Mouse (Mus musculus): ENCODE measurements at regions not wholly inside any gene's neighbourhood (a gene's known extent, or its start where the extent isn't known, plus 50 kb on each side); places are given as distances from the start of the nearest gene placed in this dataset.

DNA sequence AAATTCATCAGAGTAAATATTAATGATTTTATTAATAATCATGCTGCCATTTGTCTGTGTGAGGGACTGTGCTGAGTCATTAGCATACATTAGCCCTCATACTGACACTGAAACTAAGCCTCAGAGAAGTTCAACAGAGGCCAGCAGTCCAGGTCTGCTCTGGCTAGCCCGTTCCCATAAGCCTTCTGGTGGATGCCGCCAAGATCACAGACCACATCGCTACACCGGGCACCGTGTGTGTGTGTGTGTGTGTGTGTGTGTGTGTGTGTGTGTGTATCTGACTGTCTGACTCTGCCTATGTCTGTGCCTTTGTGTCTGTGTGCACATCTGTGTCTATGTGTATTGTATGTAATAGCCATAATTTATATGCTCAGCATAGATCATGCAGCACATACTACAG, 106.0 kb downstream of the Rpl14 start:
- no peak for DNase-seq

DNA sequence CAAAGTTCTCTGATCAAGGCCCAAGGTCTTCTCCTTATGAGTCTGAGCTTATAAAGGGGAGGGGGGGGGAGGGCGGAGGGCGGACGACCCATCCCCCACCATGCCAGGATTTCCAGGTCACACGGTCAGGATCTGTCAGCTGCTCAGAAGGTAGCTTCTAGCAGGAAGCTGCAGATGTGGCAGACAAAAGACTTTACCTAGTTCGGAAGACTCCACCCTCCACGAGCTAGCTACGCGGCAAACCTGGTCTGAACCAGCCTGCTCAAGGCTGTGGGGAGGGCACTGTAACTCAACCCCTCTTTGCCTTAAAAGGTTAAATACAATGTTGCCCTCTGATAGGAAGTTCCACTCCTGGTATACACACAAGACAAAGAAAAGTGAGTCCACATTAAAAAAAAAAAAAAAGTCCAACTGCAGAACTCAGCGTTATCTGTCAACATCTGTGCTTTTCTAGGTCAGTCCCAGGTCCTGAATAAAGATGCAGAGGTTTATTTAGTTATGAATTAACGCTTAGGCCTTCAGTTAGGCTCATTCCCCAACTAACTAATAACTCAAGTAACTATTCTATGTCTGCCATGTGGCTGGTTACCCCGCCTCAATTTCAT, 108.7 kb downstream of the Rpl14 start:
- no peak for DNase-seq

DNA sequence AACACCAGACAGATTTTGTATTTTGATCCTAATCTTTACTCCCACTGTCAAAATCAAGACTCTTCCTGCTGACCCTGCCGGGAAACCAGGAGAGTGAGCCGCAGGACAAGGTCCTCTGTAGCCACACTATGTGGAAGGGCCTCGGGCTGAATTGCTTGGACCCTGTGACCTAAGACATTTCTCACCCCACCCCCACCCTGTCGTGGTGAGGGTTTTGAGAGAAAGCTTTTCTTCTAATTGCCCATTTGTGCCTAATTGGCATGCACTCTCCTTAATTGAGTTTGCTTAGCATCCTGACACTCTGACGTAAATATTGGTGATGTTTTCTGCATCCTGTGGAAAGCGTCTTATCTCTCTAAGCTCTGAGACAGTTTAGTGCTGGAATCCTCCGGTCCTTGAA, 110.2 kb downstream of the Rpl14 start:
- DNase-seq: no peak

DNA sequence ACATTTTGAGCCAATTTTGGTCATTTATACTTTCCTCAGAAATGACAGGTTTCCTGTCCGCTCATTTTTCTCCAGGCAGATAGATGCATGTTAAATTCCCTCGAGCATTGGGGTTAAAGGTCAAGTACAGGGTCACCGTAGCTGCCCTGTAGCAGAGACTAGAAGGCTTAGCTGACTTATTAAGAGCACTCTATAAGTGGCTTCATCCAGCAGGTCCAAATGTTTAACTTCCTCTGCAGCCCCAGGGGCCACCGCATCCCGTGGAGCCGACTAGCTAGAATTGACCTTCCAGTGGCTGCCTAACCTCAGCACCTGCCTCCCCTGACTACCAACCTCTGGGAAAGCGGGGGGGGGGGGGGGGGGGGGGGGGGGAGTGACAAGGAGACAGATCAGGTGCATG, 114.7 kb downstream of the Rpl14 start:
- no peak for DNase-seq

DNA sequence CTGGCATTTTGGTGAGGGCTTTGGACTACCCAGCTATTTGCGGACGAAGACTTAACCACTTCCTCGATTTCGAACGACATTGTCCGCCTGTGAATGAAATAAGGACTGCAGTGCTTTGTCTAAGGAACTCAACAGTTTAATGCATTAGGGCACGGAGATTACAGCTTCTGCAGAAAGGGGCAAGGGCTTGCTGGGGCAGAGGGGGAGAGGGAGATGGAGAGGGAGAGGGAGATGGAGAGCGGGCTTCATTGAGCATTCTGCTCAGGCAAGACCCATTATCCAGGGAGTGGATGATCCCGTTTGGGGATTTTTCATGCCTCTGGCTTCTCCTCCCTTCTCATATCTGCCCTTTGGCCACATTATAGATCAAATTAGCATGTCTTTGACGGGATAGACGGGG, 117.8 kb downstream of the Rpl14 start:
- no peak for DNase-seq

DNA sequence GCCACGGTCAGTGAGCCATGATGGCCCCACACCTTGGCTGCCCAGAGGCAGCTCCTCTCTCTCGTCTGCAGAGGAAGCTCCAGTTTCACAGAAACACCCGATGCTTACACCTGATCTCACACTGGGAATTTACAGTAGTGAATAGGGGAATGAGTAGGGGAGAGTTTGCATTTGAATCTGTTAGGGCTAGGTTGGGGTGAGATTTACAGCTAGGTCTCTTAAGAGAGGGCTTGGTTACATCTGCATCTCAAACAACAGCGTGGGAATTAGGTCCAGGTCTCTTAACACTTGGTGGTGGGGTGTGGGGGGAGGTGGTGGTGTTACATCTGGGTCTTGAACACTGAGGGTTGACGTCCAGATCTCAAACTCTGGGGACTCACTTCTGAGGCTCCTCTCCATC, 119.3 kb downstream of the Rpl14 start:
- no peak for DNase-seq

DNA sequence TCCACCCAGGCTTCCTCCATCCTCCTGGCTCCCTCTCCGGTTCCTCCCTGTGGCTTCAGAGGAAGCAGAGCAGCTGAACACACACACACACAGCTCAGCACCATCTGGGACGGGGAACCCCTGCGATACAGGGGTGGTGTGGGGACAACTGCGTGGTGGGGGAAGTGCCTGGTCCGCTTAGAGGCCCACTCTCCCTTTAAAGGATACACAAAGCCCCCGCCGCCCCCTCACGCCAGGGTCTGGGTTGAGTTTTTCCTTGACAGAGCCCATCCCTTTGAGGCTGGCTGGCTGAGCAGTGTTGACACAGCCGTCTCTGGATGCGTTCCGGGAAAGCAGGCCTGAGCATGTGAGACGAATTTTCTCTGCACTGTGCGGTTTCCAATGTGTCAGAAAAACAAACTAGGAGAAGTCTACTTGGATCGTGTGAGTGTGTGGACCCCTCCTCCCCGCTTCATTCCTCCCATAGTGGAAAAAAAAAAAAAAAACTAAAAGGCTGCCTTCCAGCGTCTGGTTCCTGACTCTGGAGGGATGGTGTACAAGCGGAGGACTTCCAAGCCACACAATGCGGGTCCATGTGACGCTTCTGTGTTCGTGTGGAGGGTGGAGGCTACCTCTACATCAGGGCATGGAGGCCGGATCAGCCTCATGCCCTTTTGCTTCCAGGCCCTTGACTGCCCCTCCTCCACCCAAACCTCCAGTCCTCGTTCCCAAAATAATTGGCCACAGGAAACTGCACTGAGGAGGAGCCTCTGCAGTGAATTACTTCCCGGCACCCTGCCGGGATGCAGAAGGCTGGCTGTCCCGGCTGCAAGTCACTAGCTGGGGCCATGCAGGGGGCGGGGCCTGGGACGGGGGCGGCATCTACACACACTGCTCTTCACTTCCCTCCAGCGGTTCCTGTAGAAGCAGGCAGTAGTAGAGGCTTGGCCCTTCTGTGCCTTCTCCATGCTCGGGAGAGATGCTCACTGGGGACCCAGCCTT, 120.0 kb downstream of the Rpl14 start:
- peak; percentile 83 for DNase-seq

DNA sequence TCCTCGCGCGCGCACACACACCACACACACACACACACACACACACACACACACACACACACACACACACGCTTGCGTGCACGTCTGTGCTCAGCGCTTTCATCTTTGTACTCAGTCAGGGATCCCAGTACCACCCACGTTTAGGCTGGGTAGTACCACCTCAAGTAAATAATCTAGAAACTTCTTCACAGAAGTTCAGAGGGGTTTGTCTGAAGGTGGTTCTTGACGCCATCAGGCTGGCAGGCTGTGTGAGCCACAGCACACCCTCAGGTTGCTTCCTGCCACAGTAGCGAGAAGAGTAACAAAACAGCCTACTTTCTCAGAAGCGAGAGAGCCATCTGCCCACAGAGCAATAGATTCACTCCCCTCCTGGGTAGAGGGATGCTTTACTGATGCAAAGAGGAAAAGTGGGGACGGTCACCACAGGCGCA, 120.7 kb downstream of the Rpl14 start:
- DNase-seq: no peak

DNA sequence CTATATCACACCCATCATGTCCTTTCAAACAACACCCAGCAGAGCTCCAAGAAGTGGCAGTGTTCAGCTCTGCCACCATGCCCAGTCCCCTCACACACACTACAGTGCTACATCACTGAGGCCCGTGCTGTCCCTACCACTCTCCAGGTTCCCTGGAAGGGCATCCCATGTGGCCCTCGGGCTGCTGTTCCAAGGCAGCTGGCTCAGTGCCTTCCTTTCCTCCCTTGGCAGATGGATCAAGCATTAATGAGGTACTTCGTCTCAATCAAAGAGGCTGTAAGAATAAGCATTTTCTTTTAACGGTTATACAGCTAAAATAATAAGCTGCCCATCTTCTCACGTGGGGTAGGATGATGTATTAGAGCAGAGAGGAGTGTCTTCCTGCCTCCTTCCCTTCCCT, 123.2 kb downstream of the Rpl14 start:
- no peak for DNase-seq

DNA sequence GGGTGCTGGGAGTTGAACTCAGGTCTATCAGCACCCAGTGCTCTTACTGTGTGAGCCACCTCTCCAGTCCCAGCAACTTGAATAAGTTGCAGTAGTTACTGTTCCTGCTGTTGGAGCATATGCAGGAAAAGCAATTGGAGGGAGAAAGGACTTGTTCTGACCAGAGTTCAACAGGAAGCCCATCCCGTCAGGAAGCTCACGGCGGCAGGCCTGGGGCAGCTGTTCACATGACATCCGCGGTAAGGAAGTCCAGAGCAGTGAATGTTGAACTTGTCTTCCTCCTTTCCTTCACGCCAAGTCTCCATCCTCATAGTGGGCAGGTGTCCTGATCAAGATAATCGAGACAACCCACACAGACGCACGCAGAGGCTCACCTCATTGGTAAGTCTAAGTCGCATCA, 124.7 kb downstream of the Rpl14 start:
- DNase-seq: no peak

DNA sequence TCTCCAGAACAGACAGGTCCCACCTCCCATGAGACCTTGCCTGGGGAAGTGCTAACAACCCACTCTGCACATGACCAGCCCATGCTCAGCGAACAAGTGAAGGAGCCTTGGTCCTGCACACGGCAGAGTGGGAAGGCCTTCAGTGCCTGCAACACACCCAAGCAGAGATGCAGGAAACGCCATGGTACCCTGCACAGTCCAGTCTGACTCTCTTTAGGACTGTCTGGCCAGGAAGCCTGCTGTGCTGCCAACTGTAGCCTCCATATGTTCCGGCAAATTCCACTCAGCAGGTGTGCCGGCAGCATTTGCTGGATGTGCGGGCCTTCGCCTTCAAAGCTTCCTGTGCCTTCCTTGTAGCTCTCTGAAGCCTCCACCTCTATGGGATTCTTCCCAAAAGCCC, 126.5 kb downstream of the Rpl14 start:
- DNase-seq: peak; percentile 98

DNA sequence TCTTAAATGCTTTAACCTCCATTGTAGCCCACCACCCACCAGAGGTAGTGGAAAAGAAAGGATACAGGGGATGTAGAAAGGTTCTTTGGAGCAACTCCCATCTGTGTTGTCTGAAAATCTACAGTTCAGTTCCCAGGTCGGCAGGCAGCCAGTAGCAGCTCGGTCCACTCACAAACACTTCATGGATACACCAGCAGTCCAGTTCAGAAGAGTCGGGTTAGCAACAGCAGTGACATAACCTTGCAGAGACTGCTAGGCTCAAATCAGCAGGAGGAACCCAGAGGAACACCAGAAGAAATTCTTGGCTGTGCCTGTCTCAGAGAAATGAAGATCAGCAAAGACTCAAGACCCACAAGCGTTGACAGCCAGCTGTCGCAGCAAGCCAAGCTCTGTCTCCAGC, 128.5 kb downstream of the Rpl14 start:
- DNase-seq: no peak

DNA sequence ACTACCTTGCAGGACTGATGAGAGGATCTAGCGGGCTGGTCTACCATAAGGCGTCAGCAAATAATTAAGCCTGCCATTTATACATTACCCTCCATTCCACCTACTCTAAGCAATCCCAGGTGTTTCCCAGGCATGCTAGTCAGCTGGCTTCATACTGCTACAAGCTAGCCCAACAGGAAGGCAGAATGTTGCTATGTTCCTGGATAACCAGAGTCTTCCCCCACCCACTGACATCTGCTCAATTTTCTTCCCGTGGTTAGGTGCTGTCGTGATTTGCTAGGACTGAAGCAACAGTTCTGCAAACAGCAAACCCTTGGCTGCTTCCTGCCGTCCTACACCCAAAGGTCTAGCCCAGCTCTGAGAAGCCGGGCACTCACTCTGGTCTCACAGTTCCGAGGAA, 131.6 kb downstream of the Rpl14 start:
- no peak for DNase-seq

DNA sequence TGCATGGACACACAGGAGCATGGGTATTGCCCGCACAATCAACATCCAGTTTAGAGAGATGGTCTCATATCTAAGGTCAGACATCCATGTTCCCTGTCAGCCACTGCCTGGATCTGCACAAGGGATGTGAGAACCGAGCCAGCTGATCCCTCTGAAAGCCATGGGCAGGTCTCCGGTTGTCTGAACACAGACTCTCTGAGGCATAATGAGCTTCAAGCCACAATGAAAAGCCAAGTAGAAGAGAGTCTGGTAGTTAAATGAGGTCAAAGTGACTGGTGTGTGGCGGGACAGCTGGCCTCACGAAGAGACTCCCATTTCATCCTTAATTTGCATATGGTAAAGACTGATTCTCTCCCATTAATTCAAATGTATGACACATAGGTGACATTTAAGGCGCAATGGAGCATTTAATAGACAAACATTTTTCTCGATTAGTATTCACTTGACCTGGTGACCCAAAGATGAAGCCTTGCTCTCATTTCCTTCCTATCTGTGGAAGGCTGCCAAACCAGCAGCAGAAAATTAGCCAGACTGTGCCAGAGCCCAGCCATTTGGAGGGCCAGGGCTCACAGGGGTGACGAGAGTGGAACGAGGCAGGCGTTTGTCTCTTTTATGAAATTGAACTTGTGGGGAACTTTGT, 132.2 kb downstream of the Rpl14 start:
- no peak for DNase-seq

DNA sequence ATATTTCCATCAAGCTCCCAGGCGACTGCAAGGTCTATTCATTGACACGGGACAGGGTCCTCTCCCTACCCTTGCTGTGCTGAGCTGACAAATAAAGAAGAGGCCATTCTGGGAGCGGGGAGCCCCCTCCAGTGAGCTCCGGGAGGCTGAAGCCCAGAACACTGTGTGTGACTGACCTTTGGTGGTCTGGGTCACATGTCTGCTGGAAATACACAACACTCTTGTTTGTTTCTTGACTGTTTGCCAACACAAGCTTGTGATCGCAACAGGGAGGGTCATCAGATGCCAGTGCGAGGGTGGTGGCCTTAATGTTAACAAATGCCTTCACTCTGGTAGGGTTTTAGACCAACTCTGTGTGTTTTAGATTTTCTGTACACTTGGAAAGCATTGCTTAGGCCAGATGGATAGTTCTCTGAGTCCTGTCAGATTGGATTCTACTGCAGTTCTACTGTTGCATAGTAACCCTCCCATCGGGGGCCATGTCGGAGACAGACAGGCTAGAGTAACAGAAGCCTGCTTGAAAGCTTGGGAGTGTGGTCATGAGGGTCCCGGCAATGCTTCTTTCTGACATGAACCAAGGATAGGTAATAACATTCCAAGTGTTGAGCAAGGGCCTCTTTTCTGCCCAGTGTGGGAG, 135.4 kb downstream of the Rpl14 start:
- no peak for DNase-seq

DNA sequence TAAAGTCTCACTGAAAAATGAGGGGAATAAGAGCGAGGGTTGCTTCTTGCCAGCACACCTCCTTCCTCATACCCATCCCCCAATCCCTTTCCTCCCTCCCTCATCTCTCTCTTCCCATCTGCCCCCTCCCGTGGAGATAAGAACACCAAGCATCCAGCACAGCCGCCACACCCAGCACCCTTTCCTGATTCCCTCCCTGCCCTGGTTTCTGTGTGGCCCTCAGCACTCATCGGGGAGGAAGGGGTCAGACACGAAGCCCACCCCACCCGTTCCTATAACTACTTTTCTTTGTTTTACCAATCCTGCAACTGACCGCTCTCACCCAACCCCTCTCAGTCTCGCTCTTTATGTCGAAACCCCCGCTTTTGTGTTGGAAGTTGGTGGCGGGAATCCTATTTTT, 137.3 kb downstream of the Rpl14 start:
- DNase-seq: no peak

DNA sequence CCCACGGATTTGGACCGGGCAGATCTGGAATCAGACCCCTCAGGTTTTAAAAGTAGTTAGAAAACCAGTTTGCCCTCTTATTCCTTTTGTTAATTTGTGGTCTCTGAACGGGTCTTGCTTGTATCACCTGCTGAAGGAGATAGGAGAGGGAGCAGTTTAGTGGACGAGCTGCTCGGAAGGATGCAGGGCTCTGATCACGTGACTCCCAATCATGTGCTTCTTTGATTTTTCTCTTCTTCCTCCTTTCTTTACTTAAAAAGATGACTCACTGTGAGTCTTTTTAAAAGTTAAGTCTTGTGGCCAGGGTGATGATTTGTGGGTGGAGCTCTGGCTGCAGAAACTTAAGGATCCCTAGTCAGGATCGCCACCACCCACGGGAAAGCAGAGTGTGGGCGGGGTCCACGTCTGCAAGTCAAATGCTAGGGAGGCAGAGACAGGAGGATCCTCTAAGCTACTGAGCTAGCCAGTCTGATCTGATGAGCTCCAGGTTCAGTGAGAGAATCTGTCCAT, 138.0 kb downstream of the Rpl14 start:
- DNase-seq: no peak

DNA sequence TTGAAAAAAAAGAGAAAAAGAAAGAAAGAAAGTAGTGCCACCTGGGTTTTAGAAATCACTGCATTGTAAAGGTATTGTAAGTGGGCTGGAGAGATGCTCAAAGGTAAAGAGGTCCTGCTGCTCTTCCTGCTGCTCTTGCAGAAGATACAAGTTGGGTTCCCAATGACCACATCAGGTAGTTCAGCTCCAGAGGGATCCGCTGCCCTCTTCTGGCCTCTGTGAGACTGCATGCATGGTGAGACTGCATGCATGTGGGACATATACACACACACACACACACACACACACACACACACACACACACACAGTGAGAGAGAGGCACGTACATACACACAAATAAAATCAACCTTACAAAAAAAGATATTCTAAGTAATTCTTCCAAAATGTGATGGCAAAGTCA, 141.7 kb downstream of the Rpl14 start:
- no peak for DNase-seq

DNA sequence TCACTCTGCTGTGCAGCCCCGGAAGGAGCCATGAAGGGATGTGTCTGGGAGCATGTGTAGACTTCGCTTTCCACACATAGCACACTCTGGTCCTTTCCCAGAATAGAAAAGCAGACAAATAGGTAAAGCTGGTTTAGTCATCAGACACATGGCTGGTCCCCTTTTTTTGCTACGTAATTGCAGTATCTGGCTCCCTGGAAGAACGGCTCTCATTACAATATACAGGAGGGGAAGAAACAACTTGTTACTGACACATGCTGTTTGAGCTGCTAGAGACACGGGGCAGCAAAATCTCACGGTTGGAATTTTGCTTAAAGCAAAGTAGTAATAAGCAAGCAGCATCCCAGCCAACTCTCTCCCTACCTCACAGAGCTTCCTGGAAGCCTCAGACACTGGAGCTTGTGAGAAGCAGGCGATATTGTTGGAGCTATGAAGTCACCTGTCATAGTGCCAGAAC, 144.4 kb downstream of the Rpl14 start:
- DNase-seq: no peak

DNA sequence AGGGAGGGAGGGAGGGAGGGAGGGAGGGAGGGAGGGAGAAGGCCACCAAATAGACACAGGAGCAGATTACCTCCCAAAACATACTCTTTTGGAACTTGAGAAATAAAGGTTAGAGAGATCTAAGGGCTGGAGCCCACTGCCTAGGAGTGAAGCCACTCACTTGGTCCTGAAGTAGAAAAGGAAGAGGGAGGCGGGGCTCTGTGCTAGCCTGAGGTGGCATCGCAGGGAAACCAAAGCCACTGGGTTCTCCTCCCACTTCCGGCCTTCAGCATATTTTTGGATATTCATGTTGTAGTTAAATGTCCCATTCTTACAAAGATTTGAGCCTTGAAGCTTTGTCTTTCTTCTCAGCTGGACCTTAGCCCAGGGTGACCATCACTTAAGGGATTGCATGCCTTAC, 147.6 kb downstream of the Rpl14 start:
- no peak for DNase-seq

DNA sequence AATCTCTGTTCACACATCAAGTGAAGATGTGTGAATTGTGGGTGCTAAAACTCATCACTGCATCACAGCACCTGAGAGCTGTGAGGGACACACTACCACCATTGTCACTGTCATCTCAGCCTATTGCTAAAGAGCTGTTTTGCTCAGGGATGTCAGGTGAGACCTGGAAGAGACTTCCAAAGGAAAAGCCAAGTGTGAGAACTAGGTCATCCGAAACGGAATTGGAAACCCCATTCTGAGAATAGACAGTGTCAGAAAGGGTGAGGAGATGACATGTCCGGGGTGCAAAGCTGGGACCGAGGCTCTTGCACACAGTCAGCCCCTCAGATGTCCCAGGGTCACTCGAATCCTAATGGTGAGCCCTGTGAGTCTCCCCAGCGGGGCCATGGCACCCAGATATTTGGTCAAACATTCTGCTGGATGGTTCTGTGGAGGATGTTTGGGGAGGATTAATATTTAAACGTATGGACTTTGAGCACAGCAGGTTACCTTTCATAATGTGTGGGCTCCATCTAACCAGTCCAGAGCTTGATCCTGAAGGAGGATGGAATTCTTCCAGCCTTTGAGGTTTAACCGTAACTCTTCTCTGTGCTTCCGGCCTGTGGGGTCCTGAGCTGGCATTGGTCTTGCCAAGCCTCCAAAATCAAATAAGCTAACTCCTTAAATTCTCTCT, 150.3 kb downstream of the Rpl14 start:
- DNase-seq: no peak

DNA sequence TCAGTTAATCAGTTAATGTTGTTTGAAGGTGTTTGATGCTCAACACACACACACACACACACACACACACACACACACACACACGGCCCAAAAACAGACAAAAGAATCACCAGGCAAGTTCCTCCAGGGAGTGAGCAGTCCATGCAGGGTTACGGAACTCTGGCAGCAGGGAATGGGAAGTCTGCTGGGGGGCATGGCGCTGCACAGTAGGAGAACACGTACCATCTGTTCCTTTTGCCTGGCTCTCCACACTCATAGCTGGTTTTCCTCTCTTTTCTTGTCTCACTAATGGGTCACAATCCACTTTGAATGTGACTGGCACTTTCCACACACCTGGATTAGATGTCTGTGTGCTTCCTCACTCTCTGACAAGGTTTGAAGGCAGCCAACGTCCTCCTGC, 151.8 kb downstream of the Rpl14 start:
- peak; percentile 68 for DNase-seq
